Mouse (Mus musculus): ENCODE data around the gene Nfam1.

The Nfam1 gene

DNA sequence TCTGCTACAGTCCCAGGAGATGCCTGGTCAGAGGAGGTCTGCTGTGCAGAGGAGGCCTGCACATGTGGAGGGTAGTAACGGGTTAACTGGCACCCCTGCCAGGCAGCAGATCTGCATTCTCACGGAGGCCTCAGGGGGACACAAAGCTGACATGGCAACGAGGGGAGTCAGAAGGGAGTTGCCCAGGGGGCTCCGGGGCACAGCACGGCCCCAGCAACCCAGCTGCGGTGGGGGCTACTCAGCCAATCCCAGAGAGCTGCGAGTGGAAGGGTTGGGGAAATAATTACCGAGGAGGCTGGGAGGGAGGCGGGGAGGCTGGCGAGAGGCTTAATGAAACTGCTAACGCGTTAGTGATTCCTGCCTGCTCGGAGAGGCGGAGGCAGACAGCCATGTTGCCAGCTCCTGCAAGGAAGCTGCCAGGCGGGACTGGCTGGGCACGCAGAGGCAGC lies 74.8 kb downstream of the Nfam1 start:
- DNase-seq = peak; percentile 92

- no peak for DNase-seq
These were observed 76.4 kb downstream of the Nfam1 start for GRCm38 (mm10) chr15:82956721-82957120.

DNA sequence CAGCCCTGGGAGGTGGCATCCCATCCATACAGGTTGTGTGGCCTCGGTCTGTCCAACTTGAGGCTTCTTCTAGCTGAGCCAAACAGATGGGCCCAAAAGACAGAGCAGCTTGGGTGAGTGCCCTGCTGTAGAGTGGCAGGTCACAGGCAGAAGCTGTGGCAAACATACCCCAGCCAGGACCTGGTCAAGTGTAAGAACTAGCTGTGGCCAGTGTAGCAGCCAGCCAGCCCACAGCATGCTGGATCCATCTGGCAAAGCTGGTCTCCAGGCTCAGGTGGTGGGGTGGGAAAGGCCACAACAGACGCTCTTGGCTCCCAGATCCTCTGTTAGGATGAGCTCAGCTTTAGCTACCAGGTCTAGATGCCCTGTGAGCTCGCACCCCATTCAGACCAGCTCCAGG lies 76.8 kb downstream of the Nfam1 start:
- DNase-seq = no peak

GRCm38 (mm10) chr15:82955286-82955685 lies 77.8 kb downstream of the Nfam1 start:
- no peak for DNase-seq

DNA sequence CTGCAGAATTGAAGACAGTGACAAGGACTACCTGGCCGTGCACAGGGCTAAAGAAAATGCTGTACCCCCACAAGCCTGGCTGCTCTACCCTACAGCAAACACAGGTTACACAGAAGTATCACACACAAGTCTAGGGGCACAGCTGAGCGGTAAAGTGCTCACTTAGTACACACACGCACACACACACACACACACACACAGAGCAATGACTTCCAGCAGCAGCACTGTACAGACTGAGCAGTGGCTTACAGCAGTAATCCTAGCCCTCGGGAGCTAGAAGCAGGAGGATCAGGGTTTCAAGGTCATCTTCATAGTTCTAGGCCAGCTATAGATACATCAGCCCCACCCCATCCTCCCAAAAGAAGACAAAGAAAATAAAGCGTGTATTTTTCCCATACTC lies 79.1 kb downstream of the Nfam1 start:
- peak; percentile 59 for DNase-seq

DNA sequence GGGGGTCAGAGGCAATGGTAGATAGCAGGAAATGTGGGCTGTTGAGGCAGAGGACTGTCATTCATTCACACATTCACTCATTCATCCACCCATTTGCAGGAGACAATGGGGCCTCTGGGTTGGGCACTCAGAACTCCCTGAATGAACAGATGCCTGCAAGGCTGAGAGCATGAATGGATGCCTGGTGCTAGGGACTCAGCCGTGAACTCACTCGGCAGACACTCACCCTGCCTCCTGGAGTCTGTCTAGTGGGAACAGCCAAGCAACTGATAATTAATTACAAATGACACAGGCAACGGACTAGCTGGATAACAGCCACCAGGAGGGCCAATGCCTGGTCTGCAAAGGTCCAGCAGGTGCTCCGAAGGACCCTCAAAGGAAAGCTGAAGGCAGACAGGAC lies 80.0 kb downstream of the Nfam1 start:
- peak; percentile 63 for DNase-seq

- DNase-seq = peak; percentile 94
These were observed 80.8 kb downstream of the Nfam1 start for GRCm38 (mm10) chr15:82952292-82952705.

- no peak for DNase-seq
These were observed 82.9 kb downstream of the Nfam1 start for GRCm38 (mm10) chr15:82950246-82950645.

GRCm38 (mm10) chr15:82947431-82947830 lies 85.7 kb downstream of the Nfam1 start:
- peak; percentile 64 for DNase-seq

GRCm38 (mm10) chr15:82944479-82945195 lies 88.5 kb downstream of the Nfam1 start:
- no peak for DNase-seq
